Mouse (Mus musculus) urinary bladder, postnatal 10 days (tissue): ENCODE results near the gene Mrps31.

Experiments
- DNase-seq: peaks from one replicate; pipeline ENCODE4 v3.0.0; 2022; ENCODE audit warnings: low spot score

Gene Mrps31

DNA sequence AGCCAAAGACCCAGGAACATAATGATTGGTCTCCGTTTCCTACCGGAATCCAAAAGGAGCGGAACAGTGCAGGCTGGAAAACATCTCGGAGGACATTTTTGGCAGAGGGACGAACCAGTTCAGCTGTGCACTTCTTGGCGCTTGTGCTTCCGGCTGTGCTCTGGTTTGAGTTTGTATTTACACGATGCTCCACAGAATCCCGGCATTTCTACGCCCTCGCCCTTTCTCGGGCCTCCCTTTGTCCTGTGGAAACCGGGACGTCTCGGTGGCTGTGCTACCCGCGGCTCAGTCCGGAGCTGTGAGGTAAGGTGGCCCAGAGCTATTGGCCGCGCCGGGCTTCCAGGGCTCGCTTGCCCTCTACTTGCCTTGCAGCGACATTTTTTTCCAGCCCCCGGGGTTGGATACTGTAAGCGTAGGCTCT, at the start of gene Mrps31:
Gene Mrps31, plus strand, starts transcription at position 80 of the 421 bp plus-strand sequence.
- DNase-seq, result peak; percentile 23

DNA sequence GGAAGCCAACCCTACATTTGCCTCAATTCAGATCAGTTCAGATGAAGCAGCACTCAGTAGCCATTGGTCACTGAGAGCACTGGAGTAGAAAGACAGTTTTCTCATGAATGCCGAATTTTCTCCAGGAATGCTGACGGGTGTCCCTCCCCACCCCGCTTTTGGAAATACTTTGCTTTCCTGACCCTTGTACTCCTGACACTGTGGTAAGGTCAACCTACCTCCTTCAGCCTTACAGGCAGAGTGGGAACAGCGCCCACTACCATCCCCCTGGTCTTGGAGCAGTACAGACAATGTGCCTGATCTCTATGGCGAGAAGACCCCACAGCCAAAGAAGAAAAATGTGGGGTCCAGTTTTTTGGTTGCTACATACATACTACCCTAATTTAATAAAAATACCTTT, 34.9 kb upstream of the Mrps31 start:
- DNase-seq, result no peak

- no peak for DNase-seq
These were observed 34.3 kb upstream of the Mrps31 start for GRCm38 (mm10) chr8:22376903-22377302.

DNA sequence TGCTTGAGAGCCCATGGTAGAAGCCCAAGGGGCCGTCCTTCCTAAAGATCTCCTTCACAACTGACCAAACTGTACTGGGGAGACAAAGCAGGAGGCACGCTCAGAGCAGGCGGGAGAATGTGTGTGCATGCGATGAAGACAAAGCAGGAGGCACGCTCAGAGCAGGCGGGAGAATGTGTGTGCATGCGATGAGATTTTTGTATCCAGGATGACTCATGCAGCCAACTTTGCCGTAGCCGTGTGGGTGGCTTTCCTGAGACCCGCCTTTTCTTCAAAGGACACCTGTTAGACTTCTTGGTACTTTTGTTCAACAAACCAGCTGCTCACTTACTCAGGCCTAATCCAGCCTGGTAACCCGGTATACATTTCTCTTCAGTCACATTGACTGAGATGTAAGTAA, 30.2 kb upstream of the Mrps31 start:
- no peak for DNase-seq

- no peak for DNase-seq
These were observed 28.2 kb upstream of the Mrps31 start for GRCm38 (mm10) chr8:22382824-22383595.

- DNase-seq, result no peak
These were observed 26.0 kb upstream of the Mrps31 start for GRCm38 (mm10) chr8:22385158-22385557.

- no peak for DNase-seq
These were observed 21.3 kb upstream of the Mrps31 start for GRCm38 (mm10) chr8:22389874-22390273.

GRCm38 (mm10) chr8:22390766-22391463, 20.2 kb upstream of the Mrps31 start:
- DNase-seq, result no peak

GRCm38 (mm10) chr8:22394471-22394870, 16.7 kb upstream of the Mrps31 start:
- DNase-seq, result no peak

- no peak for DNase-seq
These were observed 15.9 kb upstream of the Mrps31 start for GRCm38 (mm10) chr8:22395256-22395655.

DNA sequence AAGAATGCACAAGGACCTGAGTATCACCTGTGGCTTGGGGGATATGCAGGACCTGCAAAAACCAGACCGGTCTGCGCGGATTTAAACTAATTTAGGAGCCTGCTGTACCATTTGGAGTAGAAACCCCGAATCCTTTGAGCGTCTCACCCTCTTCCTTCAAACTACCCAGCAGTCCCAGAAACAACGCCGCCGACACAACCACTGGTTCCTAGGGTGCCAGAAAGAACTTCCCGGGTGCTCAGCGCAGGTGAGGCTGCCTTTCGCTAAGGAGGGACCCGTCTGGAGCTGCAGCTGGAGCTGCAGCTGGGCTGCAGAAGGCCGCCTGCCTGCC, 13.4 kb upstream of the Mrps31 start:
- no peak for DNase-seq

DNA sequence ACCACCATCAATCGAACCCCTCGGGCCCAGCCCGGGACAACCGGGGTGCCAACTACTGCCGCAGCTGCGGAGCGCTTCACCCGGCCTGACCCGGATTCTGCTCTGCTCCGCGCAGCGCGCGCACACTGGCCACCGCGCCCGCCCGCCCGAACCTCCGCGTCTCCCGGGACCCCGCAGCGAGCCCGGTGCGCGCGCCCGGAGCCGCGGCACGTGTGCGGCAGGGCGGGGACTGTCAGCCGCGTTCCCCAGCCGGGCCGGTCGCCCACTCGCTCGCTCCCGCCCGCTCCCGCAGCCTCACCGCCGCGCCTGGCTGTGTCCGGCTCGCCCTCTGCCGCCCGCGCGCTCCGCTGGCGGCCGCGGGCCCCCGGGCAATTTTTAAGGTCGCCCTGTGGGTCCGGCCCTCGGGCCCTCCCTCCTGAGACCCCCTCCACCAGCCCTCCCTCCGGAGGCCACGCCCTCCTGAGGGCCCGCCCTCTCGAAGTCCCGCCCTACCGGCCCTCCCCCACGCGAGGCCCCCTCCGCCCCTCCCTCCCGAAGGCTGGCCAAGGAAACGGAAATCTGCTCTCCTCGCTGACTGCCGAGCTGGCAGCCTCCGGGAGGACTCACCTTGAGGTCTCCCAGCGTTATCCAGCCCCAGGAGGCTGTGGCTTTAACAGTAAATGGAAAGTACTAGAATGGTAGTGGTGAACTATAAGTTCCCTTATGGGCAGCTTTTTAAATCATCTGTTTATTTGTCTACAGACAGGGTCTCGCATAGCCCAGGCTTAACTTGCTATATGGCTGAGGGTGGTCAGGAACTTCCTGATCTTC, 12.8 kb upstream of the Mrps31 start, which contains the start of gene Slc25a15:
Gene Slc25a15, minus strand, starts transcription at position 456 of the 810 bp plus-strand sequence.
- peak; percentile 65 for DNase-seq

DNA sequence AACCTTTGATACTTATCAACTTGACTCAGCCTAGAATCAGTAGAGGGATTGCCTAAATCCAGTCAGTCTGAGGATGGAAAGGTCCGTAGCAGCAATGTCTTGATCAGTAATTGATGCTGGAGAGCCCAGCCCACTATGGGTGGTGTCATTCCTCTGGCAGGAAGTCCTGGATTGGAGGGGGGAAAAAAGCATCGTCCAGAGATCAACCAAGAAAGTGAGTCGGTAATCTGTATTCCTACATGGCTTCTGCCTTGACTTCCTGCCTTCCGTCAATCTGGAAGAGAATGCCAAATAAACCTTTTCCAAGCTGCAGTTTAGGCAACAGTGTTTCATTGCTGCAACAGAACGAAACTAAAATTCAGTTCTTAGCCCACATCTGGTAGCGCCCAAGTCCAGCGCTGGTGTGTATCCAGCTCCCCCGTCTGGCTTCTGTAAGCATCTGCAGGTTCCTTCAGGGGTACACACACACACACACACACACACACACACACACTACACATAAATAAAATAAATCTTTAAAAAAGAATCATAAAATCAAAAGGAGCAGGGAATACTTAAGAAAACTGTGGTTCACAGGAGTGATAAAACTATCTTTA, 11.8 kb upstream of the Mrps31 start:
- no peak for DNase-seq

- DNase-seq, result no peak
These were observed 10.6 kb upstream of the Mrps31 start for GRCm38 (mm10) chr8:22400593-22400992.

DNA sequence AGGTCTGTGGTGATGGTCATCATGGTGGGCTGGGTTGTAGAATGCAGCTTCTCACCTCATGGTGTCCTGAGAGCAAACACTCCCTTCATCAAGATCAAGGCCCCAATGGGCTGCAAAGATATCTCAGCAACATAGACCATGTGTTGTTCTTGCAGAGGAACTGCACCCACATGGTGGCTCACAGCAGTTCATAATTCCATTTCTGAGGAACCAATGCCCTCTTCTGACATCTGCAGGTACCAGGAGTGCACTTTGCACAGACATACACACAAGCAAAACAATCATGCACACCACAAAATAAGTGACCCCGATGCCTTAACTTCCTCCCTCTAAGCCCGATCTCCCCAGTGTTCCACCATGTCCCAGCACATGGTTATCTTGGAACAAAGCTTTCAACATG, 7.9 kb upstream of the Mrps31 start:
- DNase-seq, result no peak

- DNase-seq, result no peak
These were observed 5.4 kb upstream of the Mrps31 start for GRCm38 (mm10) chr8:22405733-22406132.

GRCm38 (mm10) chr8:22410688-22411281, 376 bp upstream of the Mrps31 start:
- DNase-seq, result no peak

DNA sequence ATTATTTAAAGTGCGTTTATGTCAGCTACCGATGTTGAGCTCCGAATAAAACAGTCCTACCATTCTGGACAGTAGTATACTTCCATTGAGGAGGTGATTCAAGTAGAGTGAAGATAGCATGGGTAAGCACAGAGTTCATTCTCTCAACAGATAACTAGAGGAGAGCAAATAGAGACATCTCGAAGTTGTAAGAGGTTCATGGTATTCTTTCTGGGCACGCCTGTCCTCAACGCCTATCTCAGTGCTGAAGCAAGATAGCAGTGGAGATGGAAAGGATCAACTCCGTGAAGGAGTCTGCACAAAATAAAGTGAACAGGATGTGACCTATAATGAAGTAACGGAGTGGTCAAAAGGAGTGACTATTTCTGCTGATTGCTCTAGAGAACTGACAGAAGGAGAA, 810 bp downstream of the Mrps31 start:
- no peak for DNase-seq
